Mouse (Mus musculus): ENCODE data around the gene Gp6.
A peak's percentile ranks its signal among the peaks of the same experiment; 100 is the strongest.
"Not testable (repeated sequence)": the region's sequence is repeated elsewhere in the genome, so short reads cannot be mapped to it uniquely, and the experiment has no call there.

Gene Gp6

DNA sequence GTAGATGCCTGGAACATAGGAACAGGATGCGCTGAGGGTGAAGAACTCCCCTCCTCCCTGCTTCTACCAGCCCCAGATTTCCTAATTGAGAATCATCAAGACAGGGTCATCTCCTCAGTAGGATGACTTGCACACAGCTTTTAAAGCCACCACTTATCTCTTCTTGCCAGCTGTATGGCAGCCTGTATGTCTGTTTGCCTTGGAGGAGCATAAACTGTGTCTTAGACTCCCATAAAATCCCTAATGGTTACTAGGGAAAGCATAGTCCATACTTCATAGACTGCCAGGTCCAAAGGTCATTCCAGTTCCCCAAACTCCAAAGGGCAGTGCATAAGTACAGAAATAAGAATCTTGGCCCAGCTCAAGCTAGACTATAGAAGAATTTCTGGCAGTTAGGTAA is at the start of gene Gp6:
Gene Gp6 (minus strand): TSS at position 15 of the 400 bp plus-strand sequence.
- no peak for DNase-seq (ENCODE audit: low read depth in 1 of 2, low spot score in 2 of 2)

DNA sequence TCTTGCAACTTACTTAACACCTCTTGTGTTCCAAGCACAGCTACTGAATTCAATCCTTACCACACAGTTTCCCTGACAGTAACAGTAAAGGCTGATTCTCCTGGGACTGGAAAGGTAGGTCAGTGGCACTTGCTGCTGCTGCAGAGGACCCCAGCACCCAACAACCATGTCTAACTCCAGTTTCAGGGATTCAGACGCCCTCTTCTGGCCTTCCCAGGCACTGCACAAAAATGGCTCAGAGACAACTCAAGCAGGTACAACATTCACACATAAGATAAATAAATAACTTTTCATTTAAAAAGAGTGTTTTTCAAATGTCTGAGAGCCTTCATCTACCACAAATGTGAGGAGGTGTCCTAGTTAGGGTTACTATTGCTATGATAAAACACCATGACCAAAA is 49.6 kb upstream of the Gp6 start:
- no peak for DNase-seq (ENCODE audit: low read depth in 1 of 2, low spot score in 2 of 2)

GRCm38 (mm10) chr7:4445216-4445791 is 47.8 kb upstream of the Gp6 start, which contains the start of gene Rdh13:
Gene Rdh13, minus strand, starts transcription at chr7:4445649.
- peak; percentile 38 to 66 for DNase-seq (ENCODE audit: low read depth in 1 of 2, low spot score in 2 of 2)

DNA sequence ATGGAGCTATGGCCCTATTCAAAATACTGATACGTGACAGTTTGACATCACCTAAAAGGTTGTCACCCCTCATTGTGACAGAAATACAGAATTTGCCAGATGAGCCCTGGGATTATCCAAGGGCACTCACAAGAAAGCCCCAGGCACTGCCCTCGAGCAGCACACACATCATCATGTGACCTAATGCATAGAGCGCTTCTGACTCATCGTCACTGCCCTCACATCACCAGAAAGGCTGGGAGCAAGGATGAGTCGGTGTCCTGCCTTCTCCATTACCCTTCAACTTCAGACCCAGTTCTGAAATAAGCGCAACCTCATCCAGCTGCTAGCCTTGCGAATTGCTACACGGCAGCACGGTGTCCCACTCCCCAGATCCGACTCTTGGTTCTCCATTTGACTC is 43.0 kb upstream of the Gp6 start:
- no peak for DNase-seq (ENCODE audit: low read depth in 1 of 2, low spot score in 2 of 2)

DNA sequence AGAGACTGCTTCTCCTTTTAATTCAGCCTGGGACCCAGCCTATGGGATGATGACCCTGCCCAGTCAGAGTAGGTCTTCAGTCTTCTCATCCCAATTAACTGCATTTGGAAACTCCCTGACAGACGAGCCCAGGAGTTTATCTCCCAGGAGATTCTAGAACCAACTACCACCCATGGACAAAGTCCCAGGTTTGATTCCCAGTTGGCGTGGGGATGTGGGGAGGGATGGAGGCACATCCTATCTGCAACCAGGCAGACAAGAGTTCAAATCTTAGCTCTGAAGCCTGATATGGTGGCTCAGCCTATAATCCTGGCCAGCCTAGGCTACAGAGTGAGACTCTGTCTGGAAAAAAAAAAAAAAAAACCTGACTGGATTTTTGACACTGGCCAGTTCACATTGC is 40.2 kb upstream of the Gp6 start:
- DNase-seq (ENCODE audit: low read depth in 1 of 2, low spot score in 2 of 2): no peak

DNA sequence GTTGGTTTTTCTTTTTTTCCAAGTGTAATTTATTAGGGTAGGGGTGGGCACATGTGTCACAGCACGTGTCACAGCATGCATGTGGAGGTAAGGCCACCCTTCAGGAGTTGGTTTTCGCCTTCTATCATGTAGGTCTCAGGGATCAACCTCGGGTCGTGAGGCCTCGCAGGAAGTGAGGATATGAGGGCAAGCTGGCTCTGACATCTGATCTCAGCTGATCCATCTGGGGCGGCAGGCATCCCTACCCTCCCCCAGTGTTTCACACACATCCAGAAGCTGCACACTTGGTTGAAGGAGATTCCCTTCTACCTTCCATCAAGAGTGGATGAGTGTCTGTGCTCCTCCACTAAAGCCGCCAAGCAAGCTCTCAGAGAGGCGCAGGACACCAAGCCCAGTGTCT is 34.5 kb upstream of the Gp6 start:
- DNase-seq (ENCODE audit: low read depth in 1 of 2, low spot score in 2 of 2): no peak

GRCm38 (mm10) chr7:4431548-4431947 is 34.0 kb upstream of the Gp6 start:
- peak in 1 of 2 experiments; percentile 69 for DNase-seq (ENCODE audit: low read depth in 1 of 2, low spot score in 2 of 2)

GRCm38 (mm10) chr7:4430246-4430844 is 32.8 kb upstream of the Gp6 start:
- no peak for DNase-seq (ENCODE audit: low read depth in 1 of 2, low spot score in 2 of 2)

DNA sequence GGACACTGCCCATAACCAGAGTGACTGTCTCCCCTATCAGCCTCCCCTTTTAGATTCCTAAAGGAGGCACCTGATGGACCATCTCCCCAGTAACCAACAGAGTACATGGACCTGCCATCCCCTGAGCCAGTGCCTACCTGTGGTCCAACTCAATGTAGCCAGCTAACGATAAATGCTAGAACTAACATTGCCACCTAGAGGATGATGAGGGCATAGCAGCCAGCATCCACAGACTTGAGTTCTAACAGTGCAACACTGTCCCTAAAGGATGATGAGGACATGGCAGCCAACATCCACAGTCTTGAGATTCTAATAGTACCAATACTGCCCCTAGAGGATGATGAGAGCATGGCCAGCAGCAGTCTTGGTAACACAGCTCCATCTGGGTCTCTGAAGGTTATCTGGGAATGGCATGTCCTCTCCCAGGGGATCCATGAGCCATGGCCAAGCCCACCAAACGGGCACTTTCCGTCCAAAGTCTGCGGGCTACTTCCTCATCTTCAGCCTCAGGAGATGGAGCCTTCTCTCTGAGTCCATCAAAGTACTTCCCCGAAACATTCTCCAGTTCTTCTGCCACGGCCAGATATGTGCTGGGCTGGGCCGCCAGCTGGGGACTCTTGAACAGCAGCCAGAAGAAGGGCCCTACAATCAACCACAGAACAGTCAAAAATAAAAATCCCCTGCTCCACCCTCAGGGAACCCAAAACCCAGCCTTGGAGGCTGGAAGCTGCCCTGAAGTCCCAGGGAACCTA is 29.8 kb upstream of the Gp6 start:
- DNase-seq (ENCODE audit: low read depth in 1 of 2, low spot score in 2 of 2): peak; percentile 53 to 77

GRCm38 (mm10) chr7:4420230-4420629 is 22.7 kb upstream of the Gp6 start:
- DNase-seq (ENCODE audit: low read depth in 1 of 2, low spot score in 2 of 2): no peak

GRCm38 (mm10) chr7:4419681-4420080 is 22.1 kb upstream of the Gp6 start:
- DNase-seq (ENCODE audit: low read depth in 1 of 2, low spot score in 2 of 2): no peak

GRCm38 (mm10) chr7:4412406-4412805 is 14.9 kb upstream of the Gp6 start:
- DNase-seq (ENCODE audit: low read depth in 1 of 2, low spot score in 2 of 2): not testable (repeated sequence)

GRCm38 (mm10) chr7:4373521-4373920 is 24.0 kb downstream of the Gp6 start:
- no peak for DNase-seq (ENCODE audit: low read depth in 1 of 2, low spot score in 2 of 2)

DNA sequence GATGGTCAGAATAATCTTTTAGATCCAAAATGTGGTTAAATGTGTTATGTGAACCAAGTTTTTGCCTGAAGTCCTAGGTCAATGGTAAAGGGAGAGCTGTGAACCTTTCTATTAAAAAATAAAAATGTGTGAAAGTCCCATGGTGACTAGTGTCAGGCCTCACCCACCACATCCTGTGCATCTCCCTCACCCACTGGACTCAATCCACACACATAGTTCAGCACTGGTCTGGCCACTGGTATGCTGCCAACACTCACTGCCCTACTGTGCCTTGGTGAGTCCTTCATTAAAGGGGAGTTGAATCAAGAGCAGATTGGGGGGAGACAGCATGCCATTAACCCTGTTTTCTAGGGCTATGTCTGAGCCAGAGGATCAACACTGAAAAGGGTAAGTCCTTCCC is 60.0 kb downstream of the Gp6 start, which contains the start of gene Ncr1:
Gene Ncr1 (plus strand): TSS at position 216 of the 400 bp plus-strand sequence.
- DNase-seq (ENCODE audit: low read depth in 1 of 2, low spot score in 2 of 2): no peak

GRCm38 (mm10) chr7:4323301-4323700 is 74.2 kb downstream of the Gp6 start:
- DNase-seq (ENCODE audit: low read depth in 1 of 2, low spot score in 2 of 2): no peak

All from monocyte, adult 2 months (primary cell).